ENCODE assay signal across 8 mouse cellular contexts in genomic region chr7:141924917-141925316, GRCm38 (mm10). TPM values are rescaled to one million over a fixed set of nuclear protein-coding genes. Genes with fewer than 3 reads are reported as not detected.
DNase-seq lines count a peak whose midpoint lies in the region; ATAC-seq and TF ChIP-seq lines count a peak whose summit lies in the region.

No protein-coding gene starts in this region.

- TF ChIP-seq CTCF in C2C12 (IDR thresholded peaks at IDR 0.05; ENCODE audit: control insufficient read depth, insufficient read depth, insufficient read length) (peak; percentile 67), ES-Bruce4 (IDR thresholded peaks at IDR 0.05; ENCODE audit: low read depth, low read length) (peak; percentile 83)

- no peak overlapping the region for H3ac ChIP-seq in C2C12 (ENCODE audit: control insufficient read depth, insufficient read length, low read depth)

- no peak for TF ChIP-seq EP300 in ES-Bruce4 (IDR thresholded peaks at IDR 0.05; ENCODE audit: insufficient read depth, low read depth, low read length)

- no peaks in the 10 kb centered on the region for H3K79me3 ChIP-seq in C2C12 (ENCODE audit: low read depth)

- H3K27me3 ChIP-seq in C2C12 (ENCODE audit: control insufficient read depth, insufficient read depth, insufficient read length) (peaks cover 20% of the 10 kb centered on the region), ES-Bruce4 (ENCODE audit: control insufficient read depth, insufficient read depth, low read length, poor library complexity, severe bottlenecking) (no peaks in the 10 kb centered on the region)

- no peak for ATAC-seq in activated CD4-positive, CD25-positive, alpha-beta regulatory T cell, adult 4 months

- H3K27ac ChIP-seq in ES-Bruce4 (ENCODE audit: insufficient read depth, low read length), result no peak overlapping the region

- no peak for TF ChIP-seq POLR2A in ES-Bruce4 (IDR thresholded peaks at IDR 0.05; ENCODE audit: insufficient read depth, low read length)

- H3K79me2 ChIP-seq in C2C12 (ENCODE audit: control insufficient read depth, insufficient read depth), result no peaks in the 10 kb centered on the region

- peak; percentile 58 for DNase-seq in c-Kit-positive CD71-positive TER-119-positive erythroid progenitor cells, embryonic 14.5 days (ENCODE audit: low spot score)
- DNase-seq in forelimb bud, embryonic 11.5 days (ENCODE audit: low read depth, low spot score), result peak; percentile 79
- DNase-seq in kidney, postnatal 36 days, result peak; percentile 36 to 83
- peak; percentile 69 for DNase-seq in lung, postnatal 36 days
- DNase-seq in skeletal muscle tissue, adult 2 months (ENCODE audit: low read depth, low spot score), result peak; percentile 32

- H3K36me3 ChIP-seq in C2C12 (ENCODE audit: control insufficient read depth, insufficient read depth), result no peaks in the 10 kb centered on the region
- no peaks in the 10 kb centered on the region for H3K36me3 ChIP-seq in ES-Bruce4 (ENCODE audit: control insufficient read depth, insufficient read depth, low read length, poor library complexity, severe bottlenecking)

- H3K9ac ChIP-seq in ES-Bruce4 (ENCODE audit: low read depth, poor library complexity, severe bottlenecking), result no peak overlapping the region

- no peaks in the 10 kb centered on the region for H3K4me1 ChIP-seq in ES-Bruce4 (ENCODE audit: control insufficient read depth, insufficient read depth, low read length)

- H3K4me3 ChIP-seq in C2C12 (ENCODE audit: insufficient read depth, poor library complexity, severe bottlenecking) (no peak overlapping the region), ES-Bruce4 (ENCODE audit: low read depth, low read length) (no peak overlapping the region)

- H3K9me3 ChIP-seq in ES-Bruce4 (replicated peaks; ENCODE audit: control insufficient read depth, insufficient read depth, low read length, poor library complexity, severe bottlenecking), result no peaks in the 10 kb centered on the region

TF ChIP-seq in C2C12, 6 proteins besides CTCF, POLR2A, EP300 and RAD21:
- TF ChIP-seq USF1 (IDR thresholded peaks at IDR 0.05; ENCODE audit: low read depth), result no peak
- TF ChIP-seq MYOD1 (IDR thresholded peaks at IDR 0.05; ENCODE audit: control insufficient read depth, insufficient read length, low read depth), result no peak
- TF ChIP-seq MYOG (IDR thresholded peaks at IDR 0.05; ENCODE audit: control insufficient read depth, extremely low read depth, insufficient read length), result no peak
- TF ChIP-seq MAX (IDR thresholded peaks at IDR 0.05), result no peak
- no peak for TF ChIP-seq FOSL1 (IDR thresholded peaks at IDR 0.05; ENCODE audit: insufficient read depth, low read length, poor library complexity, severe bottlenecking)
- no peak for TF ChIP-seq CEBPB (IDR thresholded peaks at IDR 0.05; ENCODE audit: low read depth)

RNA-seq across cellular contexts. Expression of gene Tollip, which starts 6.6 kb away (rescaled TPM):
- 29.5 TPM for polyA plus RNA-seq in C2C12 (2012; fragmentation: generic; extraction: Trizol)
- 44.9 and 47.1 TPM in 2 replicates for polyA plus RNA-seq in ES-Bruce4 (2011; ENCODE audit: insufficient read depth, insufficient read length, low read depth, missing spikeins)
- polyA plus RNA-seq in activated CD4-positive, CD25-positive, alpha-beta regulatory T cell, adult 4 months (2017; shearing (Covaris generic)), result 10 to 100 TPM; 22.4 to 23.8 TPM

RNA-seq across cellular contexts. Expression of gene Brsk2, which starts 24.6 kb away (rescaled TPM):
- polyA plus RNA-seq in C2C12 (2012; fragmentation: generic; extraction: Trizol) (0.05 TPM), ES-Bruce4 (2011; ENCODE audit: insufficient read depth, insufficient read length, low read depth, missing spikeins) (0.70 and 0.75 TPM in 2 replicates)
- under 1 TPM; 0.21 to 0.45 TPM for polyA plus RNA-seq in activated CD4-positive, CD25-positive, alpha-beta regulatory T cell, adult 4 months (2017; shearing (Covaris generic))
